Mouse (Mus musculus): ENCODE results near the gene Gigyf1. TPM values are rescaled to one million over a fixed set of nuclear protein-coding genes. Genes with fewer than 3 reads are reported as not detected.

Gigyf1 gene
- polyA plus RNA-seq, 1 experiment, result 42.0 TPM

DNA sequence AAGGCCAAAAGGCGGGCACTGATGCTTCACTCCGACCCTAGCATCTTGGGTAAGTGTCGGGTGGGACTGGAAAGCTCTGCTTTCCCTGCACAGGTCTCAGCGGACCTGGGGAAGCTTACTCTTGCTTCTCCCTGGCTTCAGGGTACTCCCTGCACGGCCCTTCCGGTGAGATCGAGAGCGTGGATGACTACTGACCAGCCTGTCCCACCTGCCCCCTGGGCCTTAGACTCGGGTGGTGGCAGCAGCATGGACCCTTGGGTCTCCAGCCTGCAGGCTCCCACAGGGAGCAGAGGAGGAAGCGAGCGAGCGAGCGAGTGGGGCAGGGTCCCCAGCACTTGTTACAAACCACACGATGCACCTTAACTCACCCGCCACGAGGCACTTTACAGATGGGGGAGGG, 7.2 kb downstream of the Gigyf1 start:
- Histone ChIP-seq H3K4me1 (ENCODE audit: control insufficient read depth, insufficient read depth, low read length) (peaks cover 4% of the 10 kb centered on the region; the same call in 1 of the 2 replicates), H3K4me3 (ENCODE audit: insufficient read depth, low read length) (no peak overlapping the region), H3K27ac (ENCODE audit: insufficient read depth, low read depth, low read length) (no peak overlapping the region)
- TF ChIP-seq POLR2A (IDR thresholded peaks at IDR 0.05; ENCODE audit: borderline replicate concordance, low read depth, low read length), result no peak
- TF ChIP-seq CTCF (IDR thresholded peaks at IDR 0.05; ENCODE audit: low read depth, low read length), result no peak

DNA sequence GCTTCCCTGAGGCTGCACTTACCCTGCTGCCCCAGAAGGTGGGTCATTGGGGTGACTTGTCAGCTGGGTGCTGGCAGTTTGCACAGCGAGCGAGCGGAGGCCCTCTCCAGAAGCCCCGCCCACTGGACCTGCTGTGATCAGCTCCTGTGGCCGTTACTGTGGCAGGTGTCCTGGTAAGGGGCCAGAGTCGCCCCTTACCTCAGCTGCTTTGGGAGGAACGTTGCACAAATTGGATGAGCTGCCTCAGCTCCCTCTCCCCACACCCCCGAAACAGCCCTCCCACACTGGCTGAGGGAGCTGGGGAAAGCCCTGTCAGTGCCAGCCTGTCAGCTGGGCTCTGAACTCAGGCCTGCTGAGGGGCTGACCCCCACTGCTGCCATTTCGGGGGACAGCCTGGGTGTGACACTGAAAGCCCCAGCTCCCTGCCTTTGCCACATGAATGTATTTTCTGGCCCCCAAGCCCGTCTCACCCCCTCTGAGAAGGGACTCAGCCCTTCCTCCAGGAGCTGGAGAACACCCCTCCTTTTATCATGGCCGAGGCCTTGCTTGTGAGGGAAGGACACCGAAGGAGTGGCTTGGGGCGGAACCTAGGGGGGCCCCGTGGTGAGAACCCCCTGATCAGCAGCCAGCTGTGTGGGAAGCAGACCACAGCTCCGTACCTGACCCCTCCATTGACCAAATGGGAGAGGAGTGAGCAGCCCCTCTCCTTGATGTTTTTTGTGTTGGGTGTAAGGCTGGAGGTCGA, 8.0 kb downstream of the Gigyf1 start:
- H3K4me3 ChIP-seq (ENCODE audit: insufficient read depth, low read length), result no peak overlapping the region
- H3K27ac ChIP-seq (ENCODE audit: insufficient read depth, low read depth, low read length), result no peak overlapping the region
- TF ChIP-seq CTCF (IDR thresholded peaks at IDR 0.05; ENCODE audit: low read depth, low read length), result no peak
- TF ChIP-seq POLR2A (IDR thresholded peaks at IDR 0.05; ENCODE audit: borderline replicate concordance, low read depth, low read length), result no peak
- peaks cover 4% of the 10 kb centered on the region; the same call in 1 of the 2 replicates for H3K4me1 ChIP-seq (ENCODE audit: control insufficient read depth, insufficient read depth, low read length)

DNA sequence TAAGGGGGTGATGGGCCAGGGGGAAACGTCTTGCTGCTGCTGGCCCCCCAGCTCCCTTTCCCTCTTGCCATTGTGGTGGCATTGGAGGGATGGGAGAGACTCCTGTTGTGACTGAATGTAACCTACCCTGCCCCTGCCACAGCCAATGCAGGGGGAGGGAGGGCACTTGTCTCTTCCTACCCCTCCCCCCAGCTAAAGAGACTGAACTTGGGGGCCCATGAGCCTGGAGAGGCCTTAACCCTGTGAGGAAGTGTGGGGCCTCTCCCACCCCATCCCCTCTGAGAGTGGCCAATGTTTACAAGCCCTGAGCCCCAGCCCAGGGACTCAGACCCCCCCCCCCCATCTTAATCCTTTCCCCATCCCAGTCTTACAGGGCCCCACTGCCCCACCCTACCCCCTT, 9.1 kb downstream of the Gigyf1 start:
- TF ChIP-seq CTCF (IDR thresholded peaks at IDR 0.05; ENCODE audit: low read depth, low read length), result no peak
- no peak for TF ChIP-seq POLR2A (IDR thresholded peaks at IDR 0.05; ENCODE audit: borderline replicate concordance, low read depth, low read length)
- Histone ChIP-seq H3K4me1 (ENCODE audit: control insufficient read depth, insufficient read depth, low read length) (peaks cover 4% of the 10 kb centered on the region; the same call in 1 of the 2 replicates), H3K27ac (ENCODE audit: insufficient read depth, low read depth, low read length) (no peak overlapping the region), H3K4me3 (ENCODE audit: insufficient read depth, low read length) (no peak overlapping the region)

- Histone ChIP-seq H3K4me3 (ENCODE audit: insufficient read depth, low read length) (no peak overlapping the region), H3K4me1 (ENCODE audit: control insufficient read depth, insufficient read depth, low read length) (peaks cover 4% of the 10 kb centered on the region; the same call in 1 of the 2 replicates), H3K27ac (ENCODE audit: insufficient read depth, low read depth, low read length) (no peak overlapping the region)
- no peak for TF ChIP-seq CTCF (IDR thresholded peaks at IDR 0.05; ENCODE audit: low read depth, low read length)
- no peak for TF ChIP-seq POLR2A (IDR thresholded peaks at IDR 0.05; ENCODE audit: borderline replicate concordance, low read depth, low read length)
Observed at GRCm38 (mm10) chr5:137528247-137528968, 10.1 kb downstream of the Gigyf1 start.

GRCm38 (mm10) chr5:137529221-137529995, 11.1 kb downstream of the Gigyf1 start:
- H3K4me3 ChIP-seq (ENCODE audit: insufficient read depth, low read length), result no peak overlapping the region
- peaks cover 10% of the 10 kb centered on the region for H3K4me1 ChIP-seq (ENCODE audit: control insufficient read depth, insufficient read depth, low read length)
- H3K27ac ChIP-seq (ENCODE audit: insufficient read depth, low read depth, low read length), result no peak overlapping the region
- no peak for TF ChIP-seq CTCF (IDR thresholded peaks at IDR 0.05; ENCODE audit: low read depth, low read length)
- TF ChIP-seq POLR2A (IDR thresholded peaks at IDR 0.05; ENCODE audit: borderline replicate concordance, low read depth, low read length), result no peak

- peaks cover 17% of the 10 kb centered on the region for H3K4me1 ChIP-seq (ENCODE audit: control insufficient read depth, insufficient read depth, low read length)
- TF ChIP-seq POLR2A (IDR thresholded peaks at IDR 0.05; ENCODE audit: borderline replicate concordance, low read depth, low read length) (no peak), CTCF (IDR thresholded peaks at IDR 0.05; ENCODE audit: low read depth, low read length) (no peak)
- peak overlapping the region; percentile 86 for H3K4me3 ChIP-seq (ENCODE audit: insufficient read depth, low read length)
- H3K27ac ChIP-seq (ENCODE audit: insufficient read depth, low read depth, low read length), result no peak overlapping the region
Observed at GRCm38 (mm10) chr5:137530075-137530474, 11.7 kb downstream of the Gigyf1 start.

- peak overlapping the region; percentile 86 for H3K4me3 ChIP-seq (ENCODE audit: insufficient read depth, low read length)
- H3K27ac ChIP-seq (ENCODE audit: insufficient read depth, low read depth, low read length), result peak overlapping the region; percentile 94
- no peak for TF ChIP-seq CTCF (IDR thresholded peaks at IDR 0.05; ENCODE audit: low read depth, low read length)
- TF ChIP-seq POLR2A (IDR thresholded peaks at IDR 0.05; ENCODE audit: borderline replicate concordance, low read depth, low read length), result no peak
- peaks cover 22% of the 10 kb centered on the region for H3K4me1 ChIP-seq (ENCODE audit: control insufficient read depth, insufficient read depth, low read length)
Observed at GRCm38 (mm10) chr5:137530588-137531413, 12.5 kb downstream of the Gigyf1 start.

DNA sequence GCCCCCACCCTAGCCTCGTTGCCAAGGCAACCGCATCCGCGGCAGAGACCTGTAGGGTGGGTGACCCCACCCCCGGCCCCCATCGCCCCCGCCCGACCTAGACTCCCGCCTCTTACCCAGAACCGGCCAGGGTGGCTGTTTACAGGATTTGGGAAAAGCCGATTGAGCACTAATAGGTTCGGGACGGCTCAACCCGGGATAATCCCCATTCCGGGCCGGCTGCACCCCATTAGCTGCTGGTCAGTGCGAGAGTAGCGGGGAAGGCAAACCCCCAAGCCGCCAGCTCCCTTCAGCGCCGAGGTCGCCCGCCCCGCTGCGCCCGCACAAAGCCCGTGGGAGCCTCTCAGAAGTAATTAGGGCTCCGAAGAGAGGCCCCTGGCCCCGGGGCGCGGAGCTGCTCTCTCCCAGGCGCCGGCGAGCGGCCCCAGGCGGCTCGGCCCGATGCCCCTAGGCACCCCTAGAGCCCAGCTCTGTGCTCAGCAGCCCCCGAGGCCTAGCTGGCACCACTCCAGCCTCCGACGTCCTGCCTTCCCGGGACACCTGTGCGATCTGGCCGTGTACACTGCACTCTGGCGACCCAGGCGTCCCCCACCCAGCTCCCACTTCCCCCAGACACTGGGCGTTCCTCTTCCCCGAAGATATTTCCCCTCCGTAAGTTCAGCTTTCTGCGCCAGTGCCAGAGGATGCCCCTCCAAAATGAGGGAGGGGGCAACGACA, 13.2 kb downstream of the Gigyf1 start:
- H3K27ac ChIP-seq (ENCODE audit: insufficient read depth, low read depth, low read length), result peak overlapping the region; percentile 94
- peak overlapping the region; percentile 86 for H3K4me3 ChIP-seq (ENCODE audit: insufficient read depth, low read length)
- peaks cover 29% of the 10 kb centered on the region for H3K4me1 ChIP-seq (ENCODE audit: control insufficient read depth, insufficient read depth, low read length)
- TF ChIP-seq POLR2A (IDR thresholded peaks at IDR 0.05; ENCODE audit: borderline replicate concordance, low read depth, low read length) (no peak), CTCF (IDR thresholded peaks at IDR 0.05; ENCODE audit: low read depth, low read length) (no peak)

Data from bone marrow macrophage, adult 2 months (primary cell).